Mouse (Mus musculus) heart, postnatal 4 days (tissue): Measurements from ENCODE around the gene Polr2m. TPM values are rescaled to one million over a fixed set of nuclear protein-coding genes. Genes with fewer than 3 reads are reported as not detected.
"Not testable (repeated sequence)": the region's sequence is repeated elsewhere in the genome, so short reads cannot be mapped to it uniquely, and the experiment has no call there.

Source experiments
- DNase-seq: peaks from one replicate; pipeline ENCODE4 v3.0.0; 2021
- total RNA-seq, 2 experiments: library from RNA; stranded (reverse); gene quantifications; 2 replicates each; pipeline ENCODE4 v1.2.3; 2021

The Polr2m gene
- total RNA-seq = 100 to 1,000 TPM; 299 to 302 TPM

- peak; percentile 96 for DNase-seq
Measured at GRCm38 (mm10) chr9:71485475-71486094, at the start of gene Polr2m. TSS of gene Polr2m (minus strand) at chr9:71485935.

GRCm38 (mm10) chr9:71535036-71535435 is 49.3 kb upstream of the Polr2m start:
- DNase-seq = no peak

- peak; percentile 29 for DNase-seq
Measured at GRCm38 (mm10) chr9:71529960-71530359, 44.2 kb upstream of the Polr2m start.

GRCm38 (mm10) chr9:71527438-71527837 is 41.7 kb upstream of the Polr2m start:
- DNase-seq = no peak

GRCm38 (mm10) chr9:71523901-71524300 is 38.2 kb upstream of the Polr2m start:
- DNase-seq = no peak

GRCm38 (mm10) chr9:71519836-71520235 is 34.1 kb upstream of the Polr2m start:
- peak; percentile 23 for DNase-seq

- no peak for DNase-seq
Measured at GRCm38 (mm10) chr9:71517487-71517886, 31.8 kb upstream of the Polr2m start.

GRCm38 (mm10) chr9:71515862-71516261 is 30.1 kb upstream of the Polr2m start:
- peak; percentile 14 for DNase-seq

- DNase-seq = no peak
Measured at GRCm38 (mm10) chr9:71513566-71513965, 27.8 kb upstream of the Polr2m start.

GRCm38 (mm10) chr9:71512899-71513298 is 27.2 kb upstream of the Polr2m start:
- DNase-seq = no peak

- DNase-seq = peak; percentile 26
Measured at GRCm38 (mm10) chr9:71498391-71499182, 12.9 kb upstream of the Polr2m start.

- DNase-seq = no peak
Measured at GRCm38 (mm10) chr9:71496637-71497036, 10.9 kb upstream of the Polr2m start.

- DNase-seq = no peak
Measured at GRCm38 (mm10) chr9:71493771-71494170, 8.0 kb upstream of the Polr2m start.

GRCm38 (mm10) chr9:71492296-71493025 is 6.7 kb upstream of the Polr2m start:
- DNase-seq = no peak

- no peak for DNase-seq
Measured at GRCm38 (mm10) chr9:71490076-71490475, 4.3 kb upstream of the Polr2m start.

GRCm38 (mm10) chr9:71486127-71486526 is 392 bp upstream of the Polr2m start:
- DNase-seq = no peak

- no peak for DNase-seq
Measured at GRCm38 (mm10) chr9:71484871-71485474, 762 bp downstream of the Polr2m start.

GRCm38 (mm10) chr9:71483872-71484271 is 1.9 kb downstream of the Polr2m start:
- DNase-seq = not testable (repeated sequence)

GRCm38 (mm10) chr9:71480305-71480704 is 5.4 kb downstream of the Polr2m start:
- DNase-seq = no peak

GRCm38 (mm10) chr9:71479413-71479812 is 6.3 kb downstream of the Polr2m start:
- no peak for DNase-seq

GRCm38 (mm10) chr9:71478596-71478995 is 7.1 kb downstream of the Polr2m start:
- DNase-seq = no peak

GRCm38 (mm10) chr9:71476601-71477000 is 9.1 kb downstream of the Polr2m start:
- no peak for DNase-seq

- no peak for DNase-seq
Measured at GRCm38 (mm10) chr9:71475536-71475935, 10.2 kb downstream of the Polr2m start.
